Mouse (Mus musculus): ENCODE data around the gene Foxf1. TPM values are rescaled to one million over a fixed set of nuclear protein-coding genes. Genes with fewer than 3 reads are reported as not detected.

Foxf1 gene
- total and polyA plus RNA-seq, 3 experiments = not detected

DNA sequence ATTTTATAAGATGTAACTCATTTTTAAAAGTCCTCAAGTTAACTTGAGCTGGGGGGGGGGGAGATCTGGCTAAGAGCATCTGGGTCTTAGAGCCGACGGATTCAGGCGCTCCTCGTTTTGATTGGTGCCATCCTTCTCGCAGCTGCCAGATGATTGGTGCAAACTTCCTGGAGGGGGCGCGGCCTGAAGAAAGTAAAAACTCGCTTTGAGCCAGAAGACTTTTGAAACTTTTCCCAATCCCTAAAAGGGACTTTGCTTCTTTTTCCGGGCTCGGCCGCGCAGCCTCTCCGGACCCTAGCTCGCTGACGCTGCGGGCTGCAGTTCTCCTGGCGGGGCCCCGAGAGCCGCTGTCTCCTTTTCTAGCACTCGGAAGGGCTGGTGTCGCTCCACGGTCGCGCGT lies 31.8 kb downstream of the Foxf1 start, which contains the start of gene Foxc2:
TSS of gene Foxc2 (plus strand) at position 224 of the 400 bp plus-strand sequence.
- DNase-seq (ENCODE audit: extremely low read depth) = no peak
- no peak for TF ChIP-seq JUN (IDR thresholded peaks at IDR 0.05; ENCODE audit: insufficient read depth, low read depth, low read length)
- TF ChIP-seq MEF2A (IDR thresholded peaks at IDR 0.05; ENCODE audit: borderline replicate concordance, low read depth, low read length) = no peak
- no peak for TF ChIP-seq RAD21 (IDR thresholded peaks at IDR 0.05; ENCODE audit: low read depth, low read length)
- TF ChIP-seq HCFC1 (IDR thresholded peaks at IDR 0.05; ENCODE audit: low read depth, low read length) = no peak
- no peak for TF ChIP-seq ETS1 (conservative IDR thresholded peaks at IDR 0.05; ENCODE audit: low read depth, low read length)
- dilution Hi-C loops (cut with MboI; ENCODE audit: extremely low pct_ligation_motif_present, extremely low pct_unique_long_range_greater_than_20kb, low sequenced_read_pairs) (no loop called here), in situ Hi-C loops (cut with MboI; ENCODE audit: low pct_ligation_motif_present, low pct_unique_long_range_greater_than_20kb, low sequenced_read_pairs) (loop anchor here (5.0 kb wide), 1 partner anchor 96 kb away; no protein-coding TSS in a partner anchor)
- Histone ChIP-seq H3K4me2 (ENCODE audit: insufficient read depth, low read depth, poor library complexity, severe bottlenecking) (no peak within 1 kb of the TSS), H3K27ac (ENCODE audit: insufficient read depth, low read depth) (no peak within 1 kb of the TSS), H3K9me3 (replicated peaks; ENCODE audit: low read length) (peaks cover 28% of the 10 kb centered on the region), H3K4me3 (replicated peaks in 1 of 3; ENCODE audit: low read depth in 2 of 3, low read length in 2 of 3, poor library complexity in 1 of 3) (no peak within 1 kb of the TSS), H3K79me2 (replicated peaks; ENCODE audit: control insufficient read depth, extremely low read depth, insufficient read depth, poor library complexity, severe bottlenecking) (no peaks in the 10 kb centered on the region), H3K4me1 (ENCODE audit: control insufficient read depth in 1 of 2, insufficient read depth in 2 of 2) (peaks cover 0 to 10% of the 10 kb centered on the region in 2 experiments; a peak in 2 of 4 replicates), H3K27me3 (replicated peaks) (peaks cover 27% of the 10 kb centered on the region), H3K36me3 (replicated peaks in 1 of 2; ENCODE audit: control insufficient read depth in 1 of 2, insufficient read depth in 1 of 2, low read length in 1 of 2) (no peaks in the 10 kb centered on the region), H3K9ac (ENCODE audit: insufficient read depth, low read depth) (no peak within 1 kb of the TSS)

DNA sequence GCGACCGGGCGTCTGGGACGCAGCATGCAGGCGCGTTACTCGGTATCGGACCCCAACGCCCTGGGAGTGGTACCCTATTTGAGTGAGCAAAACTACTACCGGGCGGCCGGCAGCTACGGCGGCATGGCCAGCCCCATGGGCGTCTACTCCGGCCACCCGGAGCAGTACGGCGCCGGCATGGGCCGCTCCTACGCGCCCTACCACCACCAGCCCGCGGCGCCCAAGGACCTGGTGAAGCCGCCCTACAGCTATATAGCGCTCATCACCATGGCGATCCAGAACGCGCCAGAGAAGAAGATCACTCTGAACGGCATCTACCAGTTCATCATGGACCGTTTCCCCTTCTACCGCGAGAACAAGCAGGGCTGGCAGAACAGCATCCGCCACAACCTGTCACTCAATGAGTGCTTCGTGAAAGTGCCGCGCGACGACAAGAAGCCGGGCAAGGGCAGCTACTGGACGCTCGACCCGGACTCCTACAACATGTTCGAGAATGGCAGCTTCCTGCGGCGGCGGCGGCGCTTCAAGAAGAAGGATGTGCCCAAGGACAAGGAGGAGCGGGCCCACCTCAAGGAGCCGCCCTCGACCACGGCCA lies 32.5 kb downstream of the Foxf1 start:
- no peaks in the 10 kb centered on the region for H3K36me3 ChIP-seq (replicated peaks in 1 of 2; ENCODE audit: control insufficient read depth in 1 of 2, insufficient read depth in 1 of 2, low read length in 1 of 2)

DNA sequence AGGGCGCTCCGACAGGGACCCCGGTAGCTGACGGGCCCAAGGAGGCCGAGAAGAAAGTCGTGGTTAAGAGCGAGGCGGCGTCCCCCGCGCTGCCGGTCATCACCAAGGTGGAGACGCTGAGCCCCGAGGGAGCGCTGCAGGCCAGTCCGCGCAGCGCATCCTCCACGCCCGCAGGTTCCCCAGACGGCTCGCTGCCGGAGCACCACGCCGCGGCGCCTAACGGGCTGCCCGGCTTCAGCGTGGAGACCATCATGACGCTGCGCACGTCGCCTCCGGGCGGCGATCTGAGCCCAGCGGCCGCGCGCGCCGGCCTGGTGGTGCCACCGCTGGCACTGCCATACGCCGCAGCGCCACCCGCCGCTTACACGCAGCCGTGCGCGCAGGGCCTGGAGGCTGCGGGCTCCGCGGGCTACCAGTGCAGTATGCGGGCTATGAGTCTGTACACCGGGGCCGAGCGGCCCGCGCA lies 33.0 kb downstream of the Foxf1 start:
- no peak for DNase-seq (ENCODE audit: extremely low read depth)
- TF ChIP-seq BHLHE40 (IDR thresholded peaks at IDR 0.05; ENCODE audit: low read depth, low read length) = no peak
- TF ChIP-seq UBTF (IDR thresholded peaks at IDR 0.05; ENCODE audit: low read depth, low read length) = no peak
- Histone ChIP-seq H3K4me2 (ENCODE audit: insufficient read depth, low read depth, poor library complexity, severe bottlenecking) (no peak overlapping the region), H3K4me3 (replicated peaks in 1 of 3; ENCODE audit: low read depth in 2 of 3, low read length in 2 of 3, poor library complexity in 1 of 3) (no peak overlapping the region), H3K4me1 (ENCODE audit: control insufficient read depth in 1 of 2, insufficient read depth in 2 of 2) (peaks cover 3 to 8% of the 10 kb centered on the region in 2 experiments; a peak in 2 of 4 replicates), H3K9me3 (replicated peaks; ENCODE audit: low read length) (peaks cover 28% of the 10 kb centered on the region), H3K36me3 (replicated peaks in 1 of 2; ENCODE audit: control insufficient read depth in 1 of 2, insufficient read depth in 1 of 2, low read length in 1 of 2) (no peaks in the 10 kb centered on the region), H3K27me3 (replicated peaks) (peaks cover 39% of the 10 kb centered on the region), H3K9ac (ENCODE audit: insufficient read depth, low read depth) (no peak overlapping the region), H3K79me2 (replicated peaks; ENCODE audit: control insufficient read depth, extremely low read depth, insufficient read depth, poor library complexity, severe bottlenecking) (no peaks in the 10 kb centered on the region), H3K27ac (ENCODE audit: insufficient read depth, low read depth) (no peak overlapping the region)
- in situ Hi-C loops (cut with MboI; ENCODE audit: low pct_ligation_motif_present, low pct_unique_long_range_greater_than_20kb, low sequenced_read_pairs) = loop anchor here (5.0 kb wide), 1 partner anchor 95 kb away; no protein-coding TSS in a partner anchor
- dilution Hi-C loops (cut with MboI; ENCODE audit: extremely low pct_ligation_motif_present, extremely low pct_unique_long_range_greater_than_20kb, low sequenced_read_pairs) = no loop called here

More for the DNA sequence above, 32.5 kb downstream of the Foxf1 start:
- Histone ChIP-seq H3K4me3 (replicated peaks in 1 of 3; ENCODE audit: low read depth in 2 of 3, low read length in 2 of 3, poor library complexity in 1 of 3) (no peak overlapping the region), H3K9ac (ENCODE audit: insufficient read depth, low read depth) (no peak overlapping the region), H3K4me1 (ENCODE audit: control insufficient read depth in 1 of 2, insufficient read depth in 2 of 2) (peaks cover under 1 to 3% of the 10 kb centered on the region in 2 experiments; a peak in 2 of 4 replicates), H3K4me2 (ENCODE audit: insufficient read depth, low read depth, poor library complexity, severe bottlenecking) (no peak overlapping the region), H3K27me3 (replicated peaks) (peaks cover 34% of the 10 kb centered on the region), H3K9me3 (replicated peaks; ENCODE audit: low read length) (peaks cover 28% of the 10 kb centered on the region), H3K27ac (ENCODE audit: insufficient read depth, low read depth) (no peak overlapping the region), H3K79me2 (replicated peaks; ENCODE audit: control insufficient read depth, extremely low read depth, insufficient read depth, poor library complexity, severe bottlenecking) (no peaks in the 10 kb centered on the region)
- in situ Hi-C loops (cut with MboI; ENCODE audit: low pct_ligation_motif_present, low pct_unique_long_range_greater_than_20kb, low sequenced_read_pairs) (loop anchor here (5.0 kb wide), 1 partner anchor 96 kb away; no protein-coding TSS in a partner anchor), dilution Hi-C loops (cut with MboI; ENCODE audit: extremely low pct_ligation_motif_present, extremely low pct_unique_long_range_greater_than_20kb, low sequenced_read_pairs) (no loop called here)
- DNase-seq (ENCODE audit: extremely low read depth) = no peak
- TF ChIP-seq ETS1 (conservative IDR thresholded peaks at IDR 0.05; ENCODE audit: low read depth, low read length) (no peak), ELF1 (IDR thresholded peaks at IDR 0.05; ENCODE audit: low read depth, low read length) (no peak), NRF1 (IDR thresholded peaks at IDR 0.05; ENCODE audit: low read depth, low read length) (no peak), MYC (IDR thresholded peaks at IDR 0.05; ENCODE audit: low read depth, low read length) (no peak), SIN3A (IDR thresholded peaks at IDR 0.05; ENCODE audit: low read length) (no peak)

Measured in CH12.LX (cell line).